Mouse (Mus musculus) lung, postnatal 0 days (tissue): ENCODE data around the gene Nek4.

Experiments
- CTCF ChIP-seq: IDR thresholded peaks from 2 replicates; pipeline ENCODE4 v1.5.1; 2016; ENCODE audit warnings: antibody characterized with exemption, mild to moderate bottlenecking
- EP300 ChIP-seq: IDR thresholded peaks from 2 replicates; pipeline ENCODE4 v1.6.1; 2016; ENCODE audit warnings: antibody characterized with exemption, mild to moderate bottlenecking, control low read depth

GRCm38 (mm10) chr14:31004527-31004926, 53.4 kb downstream of the Nek4 start:
- TF ChIP-seq CTCF (no peak), EP300 (no peak)
